Mouse (Mus musculus) right cerebral cortex, postnatal 10 days (tissue): ENCODE data around the gene Paics.
"Not testable (repeated sequence)": the region's sequence is repeated elsewhere in the genome, so short reads cannot be mapped to it uniquely, and the experiment has no call there.

ENCODE experiments used
- DNase-seq, 2 experiments: peaks; one replicate each; pipeline ENCODE4 v3.0.0; 2021; ENCODE audit warnings: low spot score in 2 of 2

Gene Paics

GRCm38 (mm10) chr5:76951106-76952027 lies at the start of gene Paics, which contains the start of gene Ppat:
Gene Paics, plus strand, starts transcription at chr5:76951307.
Gene Ppat, minus strand, starts transcription at chr5:76951578.
- DNase-seq = peak; percentile 98 to 99

GRCm38 (mm10) chr5:76902131-76902530 lies 49.0 kb upstream of the Paics start:
- DNase-seq = no peak

GRCm38 (mm10) chr5:76904713-76905404 lies 46.2 kb upstream of the Paics start:
- DNase-seq = no peak

GRCm38 (mm10) chr5:76905405-76906154 lies 45.5 kb upstream of the Paics start, which contains the start of gene Aasdh:
Gene Aasdh, minus strand, starts transcription at chr5:76905514.
- peak; percentile 96 to 98 for DNase-seq

GRCm38 (mm10) chr5:76906155-76906499 lies 45.0 kb upstream of the Paics start:
- DNase-seq = no peak

GRCm38 (mm10) chr5:76910807-76911206 lies 40.3 kb upstream of the Paics start:
- DNase-seq = no peak

- DNase-seq = not testable (repeated sequence)
Measured at GRCm38 (mm10) chr5:76912522-76912921, 38.6 kb upstream of the Paics start.

- peak in 1 of 2 experiments; percentile 1 for DNase-seq
Measured at GRCm38 (mm10) chr5:76922833-76923232, 28.3 kb upstream of the Paics start.

- DNase-seq = peak; percentile 75 to 79
Measured at GRCm38 (mm10) chr5:76923428-76923827, 27.7 kb upstream of the Paics start.

GRCm38 (mm10) chr5:76924296-76924695 lies 26.8 kb upstream of the Paics start:
- DNase-seq = peak in 1 of 2 experiments; percentile 12

GRCm38 (mm10) chr5:76928124-76928832 lies 22.8 kb upstream of the Paics start:
- DNase-seq = peak; percentile 29 to 53

- DNase-seq = peak in 1 of 2 experiments; percentile 12
Measured at GRCm38 (mm10) chr5:76929180-76929877, 21.8 kb upstream of the Paics start.

GRCm38 (mm10) chr5:76939717-76940116 lies 11.4 kb upstream of the Paics start:
- no peak for DNase-seq

- DNase-seq = no peak
Measured at GRCm38 (mm10) chr5:76941975-76942374, 9.1 kb upstream of the Paics start.

- no peak for DNase-seq
Measured at GRCm38 (mm10) chr5:76942505-76942904, 8.6 kb upstream of the Paics start.

- DNase-seq = no peak
Measured at GRCm38 (mm10) chr5:76944965-76945677, 6.0 kb upstream of the Paics start.

GRCm38 (mm10) chr5:76945678-76946033 lies 5.5 kb upstream of the Paics start:
- DNase-seq = no peak

GRCm38 (mm10) chr5:76947142-76947541 lies 4.0 kb upstream of the Paics start:
- no peak for DNase-seq

GRCm38 (mm10) chr5:76947758-76948157 lies 3.3 kb upstream of the Paics start:
- DNase-seq = no peak
